Mouse (Mus musculus) heart, embryonic 16.5 days (tissue): ENCODE measurements around the gene Cdkl3. TPM values are rescaled to one million over a fixed set of nuclear protein-coding genes. Genes with fewer than 3 reads are reported as not detected.
"Not testable (repeated sequence)": the region's sequence is repeated elsewhere in the genome, so short reads cannot be mapped to it uniquely, and the experiment has no call there.

ENCODE experiments used
- ATAC-seq: fragments of 200-750 bp; cut with Nextera tagmentation; replicated peaks from 2 replicates; pipeline ENCODE4 v1.8.0; 2017; ENCODE audit warnings: moderate number of reproducible peaks; ENCODE audit not compliant: insufficient read depth, low FRiP score; ENCODE audit errors: extremely low read depth
- H3K27ac ChIP-seq: fragments of 300-500 bp; sonication (generic); 2 replicates; pipeline ENCODE4 v1.5.1; 2014; ENCODE audit warnings: mild to moderate bottlenecking, low read length, control low read depth, moderate library complexity
- H3K27me3 ChIP-seq: fragments of 300-500 bp; sonication (generic); 2 replicates; pipeline ENCODE4 v1.6.1; 2014; ENCODE audit warnings: low read length, mixed read lengths; ENCODE audit not compliant: control insufficient read depth, insufficient read depth
- H3K36me3 ChIP-seq: fragments of 300-500 bp; sonication (generic); 2 replicates; pipeline ENCODE4 v1.6.1; 2014; ENCODE audit not compliant: control insufficient read depth, insufficient read depth
- H3K4me1 ChIP-seq: fragments of 300-500 bp; sonication (generic); 2 replicates; pipeline ENCODE4 v1.6.1; 2014; ENCODE audit warnings: low read length, mixed read lengths; ENCODE audit not compliant: control insufficient read depth, insufficient read depth
- H3K4me2 ChIP-seq: fragments of 300-500 bp; sonication (generic); 2 replicates; pipeline ENCODE4 v1.6.1; 2014; ENCODE audit warnings: low read depth, mild to moderate bottlenecking, control low read depth, low read length
- H3K4me3 ChIP-seq: fragments of 300-500 bp; sonication (generic); 2 replicates; pipeline ENCODE4 v1.5.1; 2014; ENCODE audit warnings: mild to moderate bottlenecking, control low read depth, low read length
- H3K9ac ChIP-seq: fragments of 300-500 bp; sonication (generic); 2 replicates; pipeline ENCODE4 v1.6.1; 2014; ENCODE audit warnings: low read length, control low read depth
- H3K9me3 ChIP-seq: fragments of 300-500 bp; sonication (generic); replicated peaks from 2 replicates; pipeline ENCODE4 v1.6.1; 2016; ENCODE audit warnings: low read length; ENCODE audit not compliant: control insufficient read depth
- WGBS: fragments of 180-500 bp; shearing (Covaris S2); extraction: QIAGEN DNeasy Blood & Tissue Kit; methylation state at CpG from one replicate; pipeline ENCODE4 v1.1.7; 2014; 5-methylcytosine and 5-hydroxymethylcytosine counted together
- polyA plus RNA-seq: library from polyadenylated mRNA; unstranded; fragments of >200 nt; fragmentation: Nextera tagmentation; extraction: Ambion mirVana; gene quantifications from 2 replicates; pipeline ENCODE4 v1.2.1, GENCODE M21; 2015

Gene Cdkl3
- polyA plus RNA-seq, 1 experiment from 2014 or later = 12.7 TPM

- Histone ChIP-seq H3K36me3 (peaks cover 4% of the 10 kb centered on the region), H3K9me3 (no peaks in the 10 kb centered on the region), H3K4me1 (peaks cover 15% of the 10 kb centered on the region), H3K9ac (no peak overlapping the region), H3K4me2 (no peak overlapping the region), H3K27ac (no peak overlapping the region), H3K27me3 (no peaks in the 10 kb centered on the region), H3K4me3 (no peak overlapping the region)
- 85% methylated on average over 1 of the region's 1 CpGs for WGBS
- ATAC-seq = no peak
Observed at GRCm38 (mm10) chr11:52109421-52109820, 105.4 kb downstream of the Cdkl3 start.

DNA sequence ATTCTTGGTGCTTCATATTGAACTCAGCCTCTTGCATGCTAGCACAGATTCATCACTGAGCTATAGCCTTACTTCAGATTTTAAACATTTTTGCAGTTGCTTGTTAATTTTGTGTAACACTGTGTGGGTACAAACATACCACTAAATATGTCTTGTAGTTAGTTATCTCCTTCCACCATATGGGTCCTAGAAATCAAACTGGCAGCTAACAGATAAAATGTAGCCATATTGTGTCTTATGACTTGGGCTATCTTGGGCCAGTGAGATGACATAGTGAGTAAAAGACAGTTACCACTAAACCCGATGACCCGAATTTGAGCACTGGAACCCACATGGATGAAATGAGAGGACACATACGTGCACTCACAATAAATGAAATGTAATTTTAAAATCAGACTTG, 111.5 kb downstream of the Cdkl3 start:
- no peak overlapping the region for H3K4me2 ChIP-seq
- peaks cover 46% of the 10 kb centered on the region for H3K36me3 ChIP-seq
- no peak overlapping the region for H3K27ac ChIP-seq
- peaks cover 4% of the 10 kb centered on the region; the same call in 1 of the 2 replicates for H3K9me3 ChIP-seq
- H3K9ac ChIP-seq = no peak overlapping the region
- H3K27me3 ChIP-seq = no peaks in the 10 kb centered on the region
- ATAC-seq = no peak
- WGBS = 89% methylated on average over 3 of the region's 3 CpGs
- H3K4me3 ChIP-seq = no peak overlapping the region
- H3K4me1 ChIP-seq = no peaks in the 10 kb centered on the region

DNA sequence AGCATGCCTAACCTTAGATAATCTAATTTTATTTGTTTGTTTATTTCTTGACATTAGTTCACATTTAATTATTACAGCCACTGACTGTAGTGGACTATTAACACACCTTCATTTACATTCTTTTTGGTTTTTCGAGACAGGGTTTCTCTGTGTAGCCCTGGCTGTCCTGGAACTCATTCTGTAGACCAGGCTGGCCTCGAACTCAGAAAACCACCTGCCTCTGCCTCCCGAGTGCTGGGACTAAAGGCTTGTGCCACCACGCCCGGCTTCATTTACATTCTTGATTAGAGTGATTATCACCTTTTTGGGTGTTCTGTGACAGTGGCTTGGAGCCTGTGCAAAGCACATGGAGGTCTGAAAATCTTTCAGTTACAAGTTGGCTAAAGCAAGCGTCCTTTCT, 112.1 kb downstream of the Cdkl3 start:
- H3K4me2 ChIP-seq, H3K4me3 ChIP-seq, H3K9me3 ChIP-seq, H3K27me3 ChIP-seq, H3K4me1 ChIP-seq, H3K9ac ChIP-seq, H3K27ac ChIP-seq, ATAC-seq: not testable (repeated sequence)
- WGBS = 88% methylated on average over 6 of the region's 6 CpGs
- peaks cover 50% of the 10 kb centered on the region for H3K36me3 ChIP-seq

- no peak overlapping the region for H3K27ac ChIP-seq
- no peaks in the 10 kb centered on the region for H3K4me1 ChIP-seq
- no peak overlapping the region for H3K9ac ChIP-seq
- peaks cover 4% of the 10 kb centered on the region; the same call in 1 of the 2 replicates for H3K9me3 ChIP-seq
- WGBS = 94% methylated on average over 7 of the region's 7 CpGs
- no peaks in the 10 kb centered on the region for H3K27me3 ChIP-seq
- no peak overlapping the region for H3K4me3 ChIP-seq
- no peak overlapping the region for H3K4me2 ChIP-seq
- peaks cover 61% of the 10 kb centered on the region for H3K36me3 ChIP-seq
- no peak for ATAC-seq
Observed at GRCm38 (mm10) chr11:52117156-52117555, 113.1 kb downstream of the Cdkl3 start.

DNA sequence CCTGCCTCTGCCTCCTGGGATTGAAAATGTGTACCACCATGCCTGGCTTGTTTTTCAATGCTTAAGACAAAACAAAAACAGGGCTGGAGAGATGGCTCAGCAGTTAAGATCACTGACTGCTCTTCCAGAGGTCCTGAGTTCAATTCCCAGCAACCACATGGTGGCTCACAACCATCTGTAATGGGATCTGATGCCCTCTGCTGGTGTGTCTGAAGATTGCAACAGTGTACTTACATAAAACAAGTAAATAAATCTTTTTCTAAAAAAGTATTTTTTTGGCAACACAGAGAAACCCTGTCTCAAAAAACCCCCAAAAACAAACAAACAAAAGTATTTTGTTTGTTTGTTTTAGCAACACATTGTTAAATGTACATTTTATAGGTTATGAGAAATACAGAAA, 116.4 kb downstream of the Cdkl3 start:
- not testable (repeated sequence) for H3K27me3 ChIP-seq, H3K4me3 ChIP-seq, H3K9ac ChIP-seq, H3K9me3 ChIP-seq, ATAC-seq, H3K4me1 ChIP-seq, H3K4me2 ChIP-seq, H3K27ac ChIP-seq
- H3K36me3 ChIP-seq = peaks cover 73% of the 10 kb centered on the region

DNA sequence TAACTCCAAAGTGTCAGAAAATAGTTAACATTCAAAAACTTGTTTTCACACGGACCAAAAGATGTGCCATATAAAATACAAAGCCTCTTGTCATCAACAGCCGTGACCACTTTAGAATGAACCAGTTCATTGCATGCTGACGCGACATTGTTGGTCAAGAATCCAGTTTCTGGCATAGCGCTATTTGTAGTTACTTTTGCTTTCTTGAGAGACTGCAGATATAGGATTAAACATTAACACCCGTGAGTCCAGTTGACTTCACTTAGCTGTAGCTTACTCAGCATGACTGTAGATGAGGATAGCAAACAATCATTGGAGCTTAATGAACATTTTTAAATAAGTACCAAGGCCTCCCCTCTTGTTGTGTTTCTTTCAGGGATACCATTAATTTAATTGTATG, 118.0 kb downstream of the Cdkl3 start:
- Histone ChIP-seq H3K9me3 (peaks cover 4% of the 10 kb centered on the region; the same call in 1 of the 2 replicates), H3K27ac (no peak overlapping the region), H3K4me3 (no peak overlapping the region), H3K36me3 (peaks cover 74% of the 10 kb centered on the region), H3K4me2 (no peak overlapping the region), H3K27me3 (no peaks in the 10 kb centered on the region), H3K9ac (no peak overlapping the region), H3K4me1 (no peaks in the 10 kb centered on the region)
- WGBS = 87% methylated on average over 6 of the region's 6 CpGs
- ATAC-seq = no peak

DNA sequence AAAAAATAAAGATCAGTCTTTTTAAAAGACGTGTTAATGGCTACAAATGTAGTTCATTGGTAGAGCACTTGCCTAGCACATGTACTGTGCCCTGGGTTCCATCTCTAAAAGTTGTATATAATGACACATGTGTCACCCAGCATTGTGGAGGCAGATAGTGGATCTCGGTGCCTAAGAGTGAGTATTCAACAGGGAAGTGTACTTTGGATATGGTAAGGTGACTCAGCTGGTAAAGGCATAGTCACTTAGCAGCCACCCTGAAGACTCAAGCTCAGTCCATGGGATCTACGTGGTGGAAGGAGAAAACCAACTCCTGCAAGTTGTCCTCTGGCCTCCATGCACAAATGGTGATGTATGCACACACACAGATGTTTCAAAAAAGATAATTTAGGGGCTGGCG, 120.4 kb downstream of the Cdkl3 start:
- Histone ChIP-seq H3K4me2 (no peak overlapping the region), H3K27me3 (no peaks in the 10 kb centered on the region), H3K9ac (no peak overlapping the region), H3K4me1 (peaks cover 9% of the 10 kb centered on the region), H3K4me3 (no peak overlapping the region), H3K36me3 (peaks cover 57% of the 10 kb centered on the region), H3K9me3 (peaks cover 4% of the 10 kb centered on the region; the same call in 1 of the 2 replicates), H3K27ac (no peak overlapping the region)
- 90% methylated on average over 4 of the region's 4 CpGs for WGBS
- ATAC-seq = no peak

DNA sequence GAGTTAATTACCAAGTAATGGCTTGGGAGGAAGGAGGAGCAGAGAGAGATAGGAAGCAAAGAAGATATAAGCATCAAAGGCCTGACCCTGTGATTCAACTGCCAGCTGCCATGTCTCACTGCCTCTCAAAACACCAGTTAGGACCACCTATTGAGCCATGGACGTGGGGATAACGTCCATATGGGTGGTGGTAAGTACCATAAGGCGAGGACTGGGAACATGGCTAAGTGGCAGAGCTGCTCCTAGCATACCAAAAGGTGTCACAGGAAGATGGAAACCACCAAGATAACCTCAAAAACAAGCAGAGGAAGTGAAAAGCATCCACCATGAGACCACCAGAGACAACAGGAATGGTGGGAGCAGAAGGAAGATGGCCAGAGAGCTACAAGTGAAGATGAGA, 123.1 kb downstream of the Cdkl3 start:
- Histone ChIP-seq H3K4me1 (peaks cover 17% of the 10 kb centered on the region), H3K9me3 (no peaks in the 10 kb centered on the region), H3K27me3 (no peaks in the 10 kb centered on the region), H3K36me3 (peaks cover 32% of the 10 kb centered on the region), H3K4me2 (no peak overlapping the region), H3K27ac (no peak overlapping the region), H3K4me3 (no peak overlapping the region), H3K9ac (no peak overlapping the region)
- ATAC-seq = no peak
- WGBS = 73% methylated on average over 3 of the region's 3 CpGs

DNA sequence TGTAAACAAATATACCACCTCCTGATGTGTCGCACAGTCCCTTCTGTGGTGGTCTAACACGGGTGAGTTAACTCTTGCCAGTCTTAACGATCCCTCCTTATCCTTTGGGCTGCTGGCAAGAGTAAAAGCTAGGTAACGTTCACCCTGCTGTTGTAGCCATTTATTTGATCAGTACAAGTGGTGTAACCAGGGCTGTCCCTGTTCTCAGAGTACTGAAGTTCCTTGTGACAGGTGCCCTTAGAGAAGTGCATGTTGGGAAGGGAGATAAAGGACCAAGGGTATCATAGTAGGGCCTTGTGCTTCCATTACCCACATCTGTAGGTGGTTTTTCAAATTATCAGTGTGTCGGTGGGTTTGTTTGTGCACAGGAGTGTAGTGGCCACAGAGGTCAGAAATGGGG, 123.7 kb downstream of the Cdkl3 start:
- Histone ChIP-seq H3K9me3 (no peaks in the 10 kb centered on the region), H3K36me3 (peaks cover 27% of the 10 kb centered on the region), H3K27ac (no peak overlapping the region), H3K27me3 (no peaks in the 10 kb centered on the region), H3K4me2 (no peak overlapping the region), H3K9ac (no peak overlapping the region), H3K4me3 (no peak overlapping the region), H3K4me1 (peaks cover 17% of the 10 kb centered on the region)
- no peak for ATAC-seq
- WGBS = 61% methylated on average over 5 of the region's 5 CpGs
